Mouse (Mus musculus): Measurements from ENCODE around the gene Slc35g3.

DNA sequence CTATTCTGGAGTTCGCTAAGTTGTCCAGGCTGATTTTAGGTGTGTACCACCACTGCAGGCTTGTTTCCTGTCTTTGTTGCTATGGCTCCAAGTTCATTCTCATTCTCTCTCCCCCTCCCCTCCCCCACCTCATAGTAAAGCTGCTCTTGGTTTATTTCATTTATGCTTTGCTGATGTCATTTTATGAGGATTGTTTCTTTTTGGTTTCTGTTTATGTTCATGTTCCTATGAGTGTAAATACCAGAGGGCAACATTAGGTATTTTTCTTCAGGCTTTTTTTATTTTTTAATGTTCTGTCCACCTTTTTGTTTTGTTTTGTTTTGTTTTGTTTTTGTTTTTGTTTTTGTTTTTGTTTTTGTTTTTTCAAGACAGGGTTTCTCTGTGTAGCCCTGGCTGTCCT is at the start of gene Slc35g3:
- TF ChIP-seq POLR2A (IDR thresholded peaks at IDR 0.05; ENCODE audit: borderline replicate concordance, low read depth, low read length) (no peak), CTCF (IDR thresholded peaks at IDR 0.05; ENCODE audit: low read depth, low read length) (no peak)

Data from bone marrow macrophage, adult 2 months (primary cell).